ENCODE assay signal across 15 mouse cellular contexts in genomic region chr13:49556203-49556602, GRCm38 (mm10). TPM values are rescaled to one million over a fixed set of nuclear protein-coding genes. Genes with fewer than 3 reads are reported as not detected.
DNase-seq lines count a peak whose midpoint lies in the region; ATAC-seq lines count a peak whose summit lies in the region.
"Had no signal": no experiment of that assay in that cellular context is flagged by ENCODE, and none has a peak within 500 bp of the region (broad histone marks: within the 10 kb centered on the region; RNA-seq: fewer than 3 reads in every experiment).

No protein-coding gene starts in this region.

- no peaks in the 10 kb centered on the region for H3K27me3 ChIP-seq in heart, embryonic 11.5 days (ENCODE audit: control insufficient read depth, insufficient read depth, low read length)
- H3K27me3 ChIP-seq: forebrain, embryonic 12.5 days; neural tube, embryonic 15.5 days had no signal

- H3K36me3 ChIP-seq in heart, embryonic 11.5 days (ENCODE audit: control insufficient read depth, insufficient read depth, low read length) = no peaks in the 10 kb centered on the region
- H3K36me3 ChIP-seq: forebrain, embryonic 12.5 days; neural tube, embryonic 15.5 days had no signal

- 79% methylated on average over 1 of the region's 1 CpGs for WGBS in heart, embryonic 11.5 days (ENCODE audit: insufficient replicate concordance)

- H3K4me2 ChIP-seq in heart, embryonic 11.5 days = no peak overlapping the region
- H3K4me2 ChIP-seq: forebrain, embryonic 12.5 days; hindbrain, embryonic 14.5 days; neural tube, embryonic 15.5 days had no signal

- H3K9me3 ChIP-seq in heart, embryonic 11.5 days (replicated peaks; ENCODE audit: control insufficient read depth, low read length) = no peaks in the 10 kb centered on the region
- H3K9me3 ChIP-seq: forebrain, embryonic 12.5 days; neural tube, embryonic 15.5 days had no signal

- DNase-seq in heart, adult 18-20 months = peak; percentile 58 to 59
- peak; percentile 20 to 23 for DNase-seq in cerebellum, postnatal 10 days
- DNase-seq in lung, postnatal 14 days = peak; percentile 11
- no peak for DNase-seq in urinary bladder, postnatal 10 days (ENCODE audit: low spot score)
- no peak for DNase-seq in kidney, postnatal 36 days
- DNase-seq: right cerebral cortex, postnatal 4 days had no signal

- H3K9ac ChIP-seq in heart, embryonic 11.5 days (ENCODE audit: low read depth, low read length) = no peak overlapping the region
- H3K9ac ChIP-seq: forebrain, embryonic 12.5 days; hindbrain, embryonic 14.5 days; neural tube, embryonic 15.5 days had no signal

- no peak for ATAC-seq in heart, embryonic 11.5 days (replicated peaks; ENCODE audit: insufficient number of reproducible peaks, low FRiP score, low TSS enrichment)
- ATAC-seq in CD4-positive, CD25-positive, alpha-beta regulatory T cell, adult 4 months = peak; percentile 22

- H3K4me3 ChIP-seq in heart, embryonic 11.5 days (ENCODE audit: low read depth, low read length) = no peak overlapping the region
- H3K4me3 ChIP-seq: forebrain, embryonic 12.5 days; neural tube, embryonic 15.5 days had no signal

- no peak overlapping the region for H3K27ac ChIP-seq in heart, embryonic 11.5 days (ENCODE audit: low read depth, low read length)
- H3K27ac ChIP-seq: forebrain, embryonic 12.5 days; hindbrain, embryonic 14.5 days; kidney, postnatal 0 days; neural tube, embryonic 15.5 days; stomach, postnatal 0 days had no signal

- no peaks in the 10 kb centered on the region for H3K4me1 ChIP-seq in heart, embryonic 11.5 days (ENCODE audit: control insufficient read depth, insufficient read depth, low read length)
- H3K4me1 ChIP-seq: forebrain, embryonic 12.5 days; neural tube, embryonic 15.5 days had no signal

RNA-seq across cellular contexts. Expression of gene Aspn, which starts 12.0 kb away (rescaled TPM):
- 10 to 100 TPM; 13.3 to 16.9 TPM for total RNA-seq in heart, adult 18-20 months (2021)
- polyA plus RNA-seq in heart, embryonic 11.5 days (2014; fragmentation: Nextera tagmentation; extraction: Ambion mirVana) = 0.60 and 0.79 TPM in 2 replicates
- polyA plus RNA-seq in CD4-positive, CD25-positive, alpha-beta regulatory T cell, adult 4 months (2017; shearing (Covaris generic)) = not detected
- total RNA-seq: ES-E14; granulocyte monocyte progenitor cell, adult 5-6 weeks had no signal

RNA-seq across cellular contexts. Expression of gene Omd, which starts 26.1 kb away (rescaled TPM):
- total RNA-seq in heart, adult 18-20 months (2021) = 1 to 10 TPM; 1.1 to 1.3 TPM
- 0.46 TPM in 2 replicates for polyA plus RNA-seq in heart, embryonic 11.5 days (2014; fragmentation: Nextera tagmentation; extraction: Ambion mirVana)
- polyA plus RNA-seq in CD4-positive, CD25-positive, alpha-beta regulatory T cell, adult 4 months (2017; shearing (Covaris generic)) = 1 to 10 TPM in 1 of 2 experiments, under 1 TPM in 1; 0.28 to 1.1 TPM
- total RNA-seq: ES-E14; granulocyte monocyte progenitor cell, adult 5-6 weeks had no signal

RNA-seq across cellular contexts. Expression of gene Ecm2, which starts 51.6 kb away (rescaled TPM):
- total RNA-seq in heart, adult 18-20 months (2021) = 10 to 100 TPM; 13.2 to 15.1 TPM
- polyA plus RNA-seq in heart, embryonic 11.5 days (2014; fragmentation: Nextera tagmentation; extraction: Ambion mirVana) = 1.4 and 1.8 TPM in 2 replicates
- under 1 TPM; 0.05 to 0.14 TPM for polyA plus RNA-seq in CD4-positive, CD25-positive, alpha-beta regulatory T cell, adult 4 months (2017; shearing (Covaris generic))

RNA-seq across cellular contexts. Expression of gene Ogn, which starts 51.6 kb away (rescaled TPM):
- total RNA-seq in heart, adult 18-20 months (2021) = 10 to 100 TPM; 65.6 to 70.9 TPM
- 3.5 and 5.7 TPM in 2 replicates for polyA plus RNA-seq in heart, embryonic 11.5 days (2014; fragmentation: Nextera tagmentation; extraction: Ambion mirVana)
- polyA plus RNA-seq in CD4-positive, CD25-positive, alpha-beta regulatory T cell, adult 4 months (2017; shearing (Covaris generic)) = under 1 TPM; 0.16 to 0.30 TPM
- total RNA-seq: granulocyte monocyte progenitor cell, adult 5-6 weeks had no signal

Comparison
In these comparisons a context has a peak if more than half of its experiments do, and no peak if none do; other contexts are left out.
1. DNase-seq: peak in heart, adult 18-20 months (2 of 2), cerebellum, postnatal 10 days (2 of 2) and lung, postnatal 14 days (single experiment); none in urinary bladder, postnatal 10 days (single experiment) and kidney, postnatal 36 days (0 of 2).